Mouse (Mus musculus) embryo, embryonic 11 days (tissue): Measurements from ENCODE around the gene Cd3e.
"Not testable (repeated sequence)": the region's sequence is repeated elsewhere in the genome, so short reads cannot be mapped to it uniquely, and the experiment has no call there.

Source experiments
- DNase-seq: peaks from one replicate; pipeline ENCODE4 v3.0.0-alpha.2; 2015

The Cd3e gene

GRCm38 (mm10) chr9:45009180-45010078 is at the start of gene Cd3e:
Gene Cd3e, minus strand, starts transcription at chr9:45009627.
- no peak for DNase-seq

- no peak for DNase-seq
These were observed 49.0 kb upstream of the Cd3e start for GRCm38 (mm10) chr9:45058304-45058940.

- peak; percentile 96 for DNase-seq
These were observed 45.8 kb upstream of the Cd3e start, which contains the start of gene Mpzl3 for GRCm38 (mm10) chr9:45055082-45055713. Gene Mpzl3, plus strand, starts transcription at chr9:45055186.

GRCm38 (mm10) chr9:45050301-45050700 is 40.9 kb upstream of the Cd3e start:
- no peak for DNase-seq

GRCm38 (mm10) chr9:45049731-45050130 is 40.3 kb upstream of the Cd3e start:
- DNase-seq, result no peak

- peak; percentile 59 for DNase-seq
These were observed 39.1 kb upstream of the Cd3e start for GRCm38 (mm10) chr9:45048511-45048910.

- DNase-seq, result no peak
These were observed 37.5 kb upstream of the Cd3e start for GRCm38 (mm10) chr9:45046973-45047372.

- DNase-seq, result peak; percentile 29
These were observed 33.5 kb upstream of the Cd3e start for GRCm38 (mm10) chr9:45042947-45043346.

- peak; percentile 40 for DNase-seq
These were observed 32.8 kb upstream of the Cd3e start for GRCm38 (mm10) chr9:45042056-45042720.

GRCm38 (mm10) chr9:45041131-45041838 is 31.9 kb upstream of the Cd3e start:
- peak; percentile 23 for DNase-seq

- no peak for DNase-seq
These were observed 30.8 kb upstream of the Cd3e start for GRCm38 (mm10) chr9:45040066-45040845.

- DNase-seq, result no peak
These were observed 30.1 kb upstream of the Cd3e start, which contains the start of gene Mpzl2 for GRCm38 (mm10) chr9:45039499-45039898. Gene Mpzl2, plus strand, starts transcription at chr9:45039799.

- not testable (repeated sequence) for DNase-seq
These were observed 28.4 kb upstream of the Cd3e start for GRCm38 (mm10) chr9:45037803-45038202.

- DNase-seq, result no peak
These were observed 25.1 kb upstream of the Cd3e start for GRCm38 (mm10) chr9:45034526-45034925.

GRCm38 (mm10) chr9:45032261-45032660 is 22.8 kb upstream of the Cd3e start:
- no peak for DNase-seq

GRCm38 (mm10) chr9:45030341-45030740 is 20.9 kb upstream of the Cd3e start:
- no peak for DNase-seq

- DNase-seq, result no peak
These were observed 17.9 kb upstream of the Cd3e start for GRCm38 (mm10) chr9:45027376-45027775.

GRCm38 (mm10) chr9:45024187-45024586 is 14.8 kb upstream of the Cd3e start:
- DNase-seq, result no peak

- no peak for DNase-seq
These were observed 14.2 kb upstream of the Cd3e start for GRCm38 (mm10) chr9:45023638-45024037.

GRCm38 (mm10) chr9:45022800-45023199 is 13.4 kb upstream of the Cd3e start:
- peak; percentile 76 for DNase-seq

- no peak for DNase-seq
These were observed 8.6 kb upstream of the Cd3e start for GRCm38 (mm10) chr9:45018031-45018430.
